Mouse (Mus musculus): Measurements from ENCODE around the gene Sumo3. TPM values are rescaled to one million over a fixed set of nuclear protein-coding genes. Genes with fewer than 3 reads are reported as not detected.

The Sumo3 gene
- polyA plus RNA-seq, 1 experiment from 2014 or later, result 439 TPM

GRCm38 (mm10) chr10:77596060-77596459 lies 9.8 kb upstream of the Sumo3 start:
- Histone ChIP-seq H3K4me3 (no peak overlapping the region), H3K27me3 (ENCODE audit: poor library complexity, severe bottlenecking) (no peaks in the 10 kb centered on the region), H3K36me3 (replicated peaks) (peaks cover 79% of the 10 kb centered on the region), H3K27ac (no peak overlapping the region), H3K4me1 (peaks cover 3% of the 10 kb centered on the region; the same call in 1 of the 2 replicates), H3K9me3 (no peaks in the 10 kb centered on the region)
- no peak for DNase-seq (ENCODE audit: extremely low spot score, low spot score)
- WGBS, result 95% methylated on average over 2 of the region's 2 CpGs

GRCm38 (mm10) chr10:77603021-77603420 lies 2.9 kb upstream of the Sumo3 start:
- Histone ChIP-seq H3K27me3 (ENCODE audit: poor library complexity, severe bottlenecking) (no peaks in the 10 kb centered on the region), H3K27ac (no peak overlapping the region), H3K4me3 (no peak overlapping the region), H3K9me3 (peaks cover 6% of the 10 kb centered on the region; the same call in 1 of the 2 replicates), H3K36me3 (replicated peaks) (peaks cover 28% of the 10 kb centered on the region), H3K4me1 (peaks cover 20% of the 10 kb centered on the region)
- 56% methylated on average over 4 of the region's 4 CpGs for WGBS
- no peak for DNase-seq (ENCODE audit: extremely low spot score, low spot score)

- Histone ChIP-seq H3K9me3 (peaks cover 6% of the 10 kb centered on the region; the same call in 1 of the 2 replicates), H3K27me3 (ENCODE audit: poor library complexity, severe bottlenecking) (no peaks in the 10 kb centered on the region), H3K4me1 (peaks cover 24% of the 10 kb centered on the region), H3K27ac (no peak overlapping the region), H3K4me3 (no peak overlapping the region), H3K36me3 (replicated peaks) (peaks cover 26% of the 10 kb centered on the region)
- no peak for DNase-seq (ENCODE audit: extremely low spot score, low spot score)
- 91% methylated on average over 6 of the region's 6 CpGs for WGBS
These were observed 1.8 kb upstream of the Sumo3 start for GRCm38 (mm10) chr10:77604111-77604510.

GRCm38 (mm10) chr10:77604958-77605357 lies 939 bp upstream of the Sumo3 start:
- Histone ChIP-seq H3K27me3 (ENCODE audit: poor library complexity, severe bottlenecking) (no peaks in the 10 kb centered on the region), H3K4me3 (no peak overlapping the region), H3K27ac (no peak overlapping the region), H3K9me3 (peaks cover 6% of the 10 kb centered on the region; the same call in 1 of the 2 replicates), H3K4me1 (peaks cover 24% of the 10 kb centered on the region), H3K36me3 (replicated peaks) (peaks cover 31% of the 10 kb centered on the region)
- DNase-seq (ENCODE audit: extremely low spot score, low spot score), result no peak
- 92% methylated on average over 5 of the region's 5 CpGs for WGBS

GRCm38 (mm10) chr10:77605368-77605767 lies 529 bp upstream of the Sumo3 start:
- H3K4me1 ChIP-seq, result peaks cover 24% of the 10 kb centered on the region
- peaks cover 6% of the 10 kb centered on the region; the same call in 1 of the 2 replicates for H3K9me3 ChIP-seq
- 75% methylated on average over 1 of the region's 1 CpGs for WGBS
- H3K4me3 ChIP-seq, result peak overlapping the region; percentile 84
- H3K27ac ChIP-seq, result peak overlapping the region; percentile 99
- no peaks in the 10 kb centered on the region for H3K27me3 ChIP-seq (ENCODE audit: poor library complexity, severe bottlenecking)
- peak; percentile 28 for DNase-seq (ENCODE audit: extremely low spot score, low spot score)
- H3K36me3 ChIP-seq (replicated peaks), result peaks cover 32% of the 10 kb centered on the region

GRCm38 (mm10) chr10:77606855-77607254 lies 958 bp downstream of the Sumo3 start:
- peak overlapping the region; percentile 99 for H3K27ac ChIP-seq
- H3K36me3 ChIP-seq (replicated peaks), result peaks cover 47% of the 10 kb centered on the region

GRCm38 (mm10) chr10:77607441-77607840 lies 1.5 kb downstream of the Sumo3 start:
- Histone ChIP-seq H3K36me3 (replicated peaks) (peaks cover 53% of the 10 kb centered on the region), H3K27me3 (ENCODE audit: poor library complexity, severe bottlenecking) (no peaks in the 10 kb centered on the region), H3K27ac (0 out of 2 replicates have a peak overlapping the region, but pooled peaks have one; percentile 99), H3K4me1 (peaks cover 24% of the 10 kb centered on the region), H3K9me3 (peaks cover 6% of the 10 kb centered on the region; the same call in 1 of the 2 replicates), H3K4me3 (peak overlapping the region; percentile 84)
- DNase-seq (ENCODE audit: extremely low spot score, low spot score), result no peak
- 73% methylated on average over 5 of the region's 5 CpGs for WGBS

More at GRCm38 (mm10) chr10:77606855-77607254, 958 bp downstream of the Sumo3 start:
- no peaks in the 10 kb centered on the region for H3K27me3 ChIP-seq (ENCODE audit: poor library complexity, severe bottlenecking)
- no peak for DNase-seq (ENCODE audit: extremely low spot score, low spot score)
- 54% methylated on average over 7 of the region's 7 CpGs for WGBS
- peak overlapping the region; percentile 84 for H3K4me3 ChIP-seq
- H3K4me1 ChIP-seq, result peaks cover 24% of the 10 kb centered on the region
- peaks cover 6% of the 10 kb centered on the region; the same call in 1 of the 2 replicates for H3K9me3 ChIP-seq

- no peak for DNase-seq (ENCODE audit: extremely low spot score, low spot score)
- Histone ChIP-seq H3K36me3 (replicated peaks) (peaks cover 64% of the 10 kb centered on the region), H3K4me3 (no peak overlapping the region), H3K27me3 (ENCODE audit: poor library complexity, severe bottlenecking) (no peaks in the 10 kb centered on the region), H3K27ac (no peak overlapping the region), H3K4me1 (peaks cover 24% of the 10 kb centered on the region), H3K9me3 (peaks cover 6% of the 10 kb centered on the region; the same call in 1 of the 2 replicates)
- WGBS, result 95% methylated on average over 8 of the region's 8 CpGs
These were observed 2.7 kb downstream of the Sumo3 start for GRCm38 (mm10) chr10:77608589-77608988.

- no peaks in the 10 kb centered on the region for H3K9me3 ChIP-seq
- H3K36me3 ChIP-seq (replicated peaks), result peaks cover 82% of the 10 kb centered on the region
- WGBS, result 94% methylated on average over 8 of the region's 8 CpGs
- no peak for DNase-seq (ENCODE audit: extremely low spot score, low spot score)
- peaks cover 24% of the 10 kb centered on the region for H3K4me1 ChIP-seq
- no peak overlapping the region for H3K27ac ChIP-seq
- no peaks in the 10 kb centered on the region for H3K27me3 ChIP-seq (ENCODE audit: poor library complexity, severe bottlenecking)
- no peak overlapping the region for H3K4me3 ChIP-seq
These were observed 4.5 kb downstream of the Sumo3 start for GRCm38 (mm10) chr10:77610221-77610961.

- no peak overlapping the region for H3K27ac ChIP-seq
- peaks cover 98% of the 10 kb centered on the region for H3K36me3 ChIP-seq (replicated peaks)
- no peaks in the 10 kb centered on the region for H3K9me3 ChIP-seq
- DNase-seq (ENCODE audit: extremely low spot score, low spot score), result no peak
- no peaks in the 10 kb centered on the region for H3K27me3 ChIP-seq (ENCODE audit: poor library complexity, severe bottlenecking)
- H3K4me1 ChIP-seq, result no peaks in the 10 kb centered on the region
- H3K4me3 ChIP-seq, result no peak overlapping the region
- 94% methylated on average over 3 of the region's 3 CpGs for WGBS
These were observed 7.5 kb downstream of the Sumo3 start for GRCm38 (mm10) chr10:77613409-77613808.

- H3K27ac ChIP-seq, result no peak overlapping the region
- H3K9me3 ChIP-seq, result no peaks in the 10 kb centered on the region
- DNase-seq (ENCODE audit: extremely low spot score, low spot score), result no peak
- 94% methylated on average over 8 of the region's 8 CpGs for WGBS
- no peaks in the 10 kb centered on the region for H3K27me3 ChIP-seq (ENCODE audit: poor library complexity, severe bottlenecking)
- no peak overlapping the region for H3K4me3 ChIP-seq
- H3K36me3 ChIP-seq (replicated peaks), result peaks cover 97% of the 10 kb centered on the region
- no peaks in the 10 kb centered on the region for H3K4me1 ChIP-seq
These were observed 9.8 kb downstream of the Sumo3 start for GRCm38 (mm10) chr10:77615647-77616046.

GRCm38 (mm10) chr10:77616166-77616565 lies 10.3 kb downstream of the Sumo3 start:
- H3K9me3 ChIP-seq, result no peaks in the 10 kb centered on the region
- no peak overlapping the region for H3K4me3 ChIP-seq
- H3K4me1 ChIP-seq, result no peaks in the 10 kb centered on the region
- peaks cover 93% of the 10 kb centered on the region for H3K36me3 ChIP-seq (replicated peaks)
- DNase-seq (ENCODE audit: extremely low spot score, low spot score), result no peak
- 97% methylated on average over 9 of the region's 9 CpGs for WGBS
- no peak overlapping the region for H3K27ac ChIP-seq
- no peaks in the 10 kb centered on the region for H3K27me3 ChIP-seq (ENCODE audit: poor library complexity, severe bottlenecking)

- no peak overlapping the region for H3K4me3 ChIP-seq
- H3K27ac ChIP-seq, result no peak overlapping the region
- peaks cover 5% of the 10 kb centered on the region for H3K4me1 ChIP-seq
- H3K9me3 ChIP-seq, result no peaks in the 10 kb centered on the region
- peaks cover 85% of the 10 kb centered on the region for H3K36me3 ChIP-seq (replicated peaks)
- H3K27me3 ChIP-seq (ENCODE audit: poor library complexity, severe bottlenecking), result no peaks in the 10 kb centered on the region
- DNase-seq (ENCODE audit: extremely low spot score, low spot score), result no peak
- 94% methylated on average over 7 of the region's 7 CpGs for WGBS
These were observed 11.0 kb downstream of the Sumo3 start for GRCm38 (mm10) chr10:77616926-77617325.

All from forebrain, embryonic 10.5 days (tissue).